Mouse (Mus musculus): ENCODE measurements around the gene Sh2d3c.

DNA sequence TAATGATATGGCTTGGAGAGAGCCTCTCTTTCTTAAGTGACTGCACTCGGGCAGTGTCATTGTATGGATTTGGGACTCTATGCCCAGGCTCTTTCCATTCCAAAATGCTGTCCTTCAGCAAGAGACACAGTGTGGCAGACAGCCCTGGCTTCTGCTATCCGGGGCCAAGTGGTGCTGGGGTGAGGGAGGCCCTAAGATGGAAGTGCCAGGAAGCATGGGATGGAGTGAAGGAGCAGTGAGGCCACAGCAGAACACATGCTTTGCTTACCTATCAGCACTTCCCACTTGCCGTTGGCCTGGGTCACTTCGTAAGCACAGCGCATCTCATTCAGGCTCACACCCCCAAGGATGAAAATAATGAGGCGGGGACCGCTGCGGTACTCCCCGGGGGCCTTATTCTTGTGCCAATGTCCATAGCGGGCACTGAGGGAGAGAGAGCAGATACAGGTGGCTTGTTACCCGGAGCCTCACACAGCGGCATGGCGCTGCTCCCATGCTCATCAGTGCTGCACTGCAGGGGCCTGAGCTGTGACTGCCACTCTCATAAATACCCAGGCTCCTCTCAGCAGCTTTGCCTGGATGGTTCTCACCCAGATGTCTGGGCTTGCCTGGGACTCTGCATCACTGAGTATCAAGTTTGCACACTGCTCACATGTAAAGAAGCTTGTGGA is 75.0 kb downstream of the Sh2d3c start:
- TF ChIP-seq POLR2A (IDR thresholded peaks at IDR 0.05; ENCODE audit: low read depth, low read length): no peak
- no peak for TF ChIP-seq GABPA (IDR thresholded peaks at IDR 0.05; ENCODE audit: insufficient replicate concordance, low read depth, low read length)
- TF ChIP-seq BHLHE40 (IDR thresholded peaks at IDR 0.05; ENCODE audit: low read depth, low read length): no peak
- TF ChIP-seq MAX (IDR thresholded peaks at IDR 0.05; ENCODE audit: low read length): no peak
- TF ChIP-seq TCF12 (IDR thresholded peaks at IDR 0.05; ENCODE audit: low read depth, low read length): no peak
- no peak for TF ChIP-seq CTCF (conservative IDR thresholded peaks at IDR 0.05 in 1 of 2, IDR thresholded peaks at IDR 0.05 in 1 of 2; ENCODE audit: low read depth in 2 of 2, low read length in 2 of 2)
- no peak for TF ChIP-seq CHD1 (IDR thresholded peaks at IDR 0.05; ENCODE audit: low read depth, low read length)
- no peak for TF ChIP-seq SIN3A (IDR thresholded peaks at IDR 0.05; ENCODE audit: low read length)
- no peak for TF ChIP-seq HCFC1 (IDR thresholded peaks at IDR 0.05; ENCODE audit: low read depth, low read length)
- no peak for TF ChIP-seq SMC3 (IDR thresholded peaks at IDR 0.05; ENCODE audit: low read depth, low read length)
- no peak for TF ChIP-seq ZMIZ1 (IDR thresholded peaks at IDR 0.05; ENCODE audit: low read depth, low read length)
- TF ChIP-seq EP300 (IDR thresholded peaks at IDR 0.05; ENCODE audit: low read length): no peak
- TF ChIP-seq RCOR1 (conservative IDR thresholded peaks at IDR 0.05; ENCODE audit: low read depth, low read length): no peak
